In the genomic region with DNA sequence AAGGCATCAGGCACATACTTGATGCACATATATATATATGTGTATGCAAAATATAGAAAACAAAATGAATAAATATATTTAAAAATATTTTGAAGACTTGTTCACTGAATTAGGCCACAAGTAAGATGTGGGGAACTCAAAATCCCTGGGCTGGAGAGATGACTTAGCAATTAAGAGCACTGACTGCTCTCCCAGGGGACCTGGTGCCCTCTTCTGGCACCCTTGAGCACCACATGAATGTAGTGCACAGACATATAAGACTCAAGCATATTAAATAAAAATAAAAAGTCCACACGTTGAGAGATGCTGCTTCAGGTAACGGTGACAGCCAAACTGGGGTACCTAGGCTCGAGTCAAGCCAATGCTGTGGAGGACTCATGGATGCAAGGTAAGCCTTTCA, we compare ENCODE assay signal across 9 mouse cellular contexts. TPM values are rescaled to one million over a fixed set of nuclear protein-coding genes. Genes with fewer than 3 reads are reported as not detected.
DNase-seq lines count a peak whose midpoint lies in the region; ATAC-seq and TF ChIP-seq lines count a peak whose summit lies in the region.
"Had no signal": no experiment of that assay in that cellular context is flagged by ENCODE, and none has a peak within 500 bp of the region (broad histone marks: within the 10 kb centered on the region; RNA-seq: fewer than 3 reads in every experiment).

No protein-coding gene starts in this region.

- TF ChIP-seq CTCF in E14TG2a.4 (conservative IDR thresholded peaks at IDR 0.05; ENCODE audit: low read length), result peak; percentile 51

- WGBS in kidney, embryonic 16.5 days, result 62% methylated on average over 3 of the region's 3 CpGs
- WGBS in forebrain, embryonic 13.5 days, result 56% methylated on average over 3 of the region's 3 CpGs
- 51% methylated on average over 3 of the region's 3 CpGs for WGBS in heart, embryonic 11.5 days (ENCODE audit: insufficient replicate concordance)

- no peak overlapping the region for H3K27ac ChIP-seq in kidney, embryonic 16.5 days (ENCODE audit: low read length)
- H3K27ac ChIP-seq in forebrain, embryonic 13.5 days, result no peak overlapping the region
- no peak overlapping the region for H3K27ac ChIP-seq in heart, embryonic 11.5 days (ENCODE audit: low read depth, low read length)
- H3K27ac ChIP-seq: liver, embryonic 15.5 days had no signal

- H3K4me2 ChIP-seq in kidney, embryonic 16.5 days (replicated peaks; ENCODE audit: low read depth, low read length), result no peak overlapping the region
- no peak overlapping the region for H3K4me2 ChIP-seq in forebrain, embryonic 13.5 days
- no peak overlapping the region for H3K4me2 ChIP-seq in heart, embryonic 11.5 days
- H3K4me2 ChIP-seq: liver, embryonic 15.5 days had no signal

- H3K36me3 ChIP-seq in kidney, embryonic 16.5 days (ENCODE audit: insufficient read depth, low read length), result no peaks in the 10 kb centered on the region
- H3K36me3 ChIP-seq in E14TG2a.4 (ENCODE audit: insufficient read depth, low read length), result peaks cover 22% of the 10 kb centered on the region
- H3K36me3 ChIP-seq in forebrain, embryonic 13.5 days (ENCODE audit: poor library complexity, severe bottlenecking), result peaks cover 14% of the 10 kb centered on the region; the same call in 1 of the 2 replicates
- no peaks in the 10 kb centered on the region for H3K36me3 ChIP-seq in heart, embryonic 11.5 days (ENCODE audit: control insufficient read depth, insufficient read depth, low read length)

- no peaks in the 10 kb centered on the region for H3K27me3 ChIP-seq in kidney, embryonic 16.5 days (ENCODE audit: insufficient read depth, low read length)
- no peaks in the 10 kb centered on the region for H3K27me3 ChIP-seq in E14TG2a.4 (ENCODE audit: insufficient read depth, low read length)
- H3K27me3 ChIP-seq in forebrain, embryonic 13.5 days, result no peaks in the 10 kb centered on the region
- H3K27me3 ChIP-seq in heart, embryonic 11.5 days (ENCODE audit: control insufficient read depth, insufficient read depth, low read length), result no peaks in the 10 kb centered on the region
- H3K27me3 ChIP-seq: liver, embryonic 15.5 days had no signal

- no peak overlapping the region for H3K4me3 ChIP-seq in kidney, embryonic 16.5 days (ENCODE audit: low read length)
- H3K4me3 ChIP-seq in E14TG2a.4 (replicated peaks; ENCODE audit: low read length), result no peak overlapping the region
- H3K4me3 ChIP-seq in forebrain, embryonic 13.5 days, result no peak overlapping the region
- H3K4me3 ChIP-seq in heart, embryonic 11.5 days (ENCODE audit: low read depth, low read length), result no peak overlapping the region
- H3K4me3 ChIP-seq: liver, embryonic 15.5 days had no signal

- no peak for ATAC-seq in kidney, embryonic 16.5 days (ENCODE audit: low FRiP score, low TSS enrichment)
- no peak for ATAC-seq in forebrain, embryonic 13.5 days
- ATAC-seq in heart, embryonic 11.5 days (replicated peaks; ENCODE audit: insufficient number of reproducible peaks, low FRiP score, low TSS enrichment), result no peak

- no peaks in the 10 kb centered on the region for H3K9me3 ChIP-seq in kidney, embryonic 16.5 days (ENCODE audit: low read length)
- no peaks in the 10 kb centered on the region for H3K9me3 ChIP-seq in E14TG2a.4 (ENCODE audit: low read length)
- H3K9me3 ChIP-seq in forebrain, embryonic 13.5 days (replicated peaks), result no peaks in the 10 kb centered on the region
- H3K9me3 ChIP-seq in heart, embryonic 11.5 days (replicated peaks; ENCODE audit: control insufficient read depth, low read length), result no peaks in the 10 kb centered on the region
- H3K9me3 ChIP-seq: liver, embryonic 15.5 days had no signal

- H3K9ac ChIP-seq in kidney, embryonic 16.5 days (replicated peaks; ENCODE audit: low read length), result no peak overlapping the region
- no peak overlapping the region for H3K9ac ChIP-seq in forebrain, embryonic 13.5 days
- no peak overlapping the region for H3K9ac ChIP-seq in heart, embryonic 11.5 days (ENCODE audit: low read depth, low read length)
- H3K9ac ChIP-seq: liver, embryonic 15.5 days had no signal

- H3K4me1 ChIP-seq in kidney, embryonic 16.5 days (ENCODE audit: insufficient read depth, low read length), result peaks cover 10% of the 10 kb centered on the region
- peaks cover 37% of the 10 kb centered on the region for H3K4me1 ChIP-seq in E14TG2a.4 (replicated peaks; ENCODE audit: low read depth, low read length)
- H3K4me1 ChIP-seq in forebrain, embryonic 13.5 days, result peaks cover 16% of the 10 kb centered on the region
- peaks cover 8% of the 10 kb centered on the region for H3K4me1 ChIP-seq in heart, embryonic 11.5 days (ENCODE audit: control insufficient read depth, insufficient read depth, low read length)

- DNase-seq in kidney, adult 18-20 months, result peak; percentile 31
- peak; percentile 43 for DNase-seq in adrenal gland, postnatal 25 days
- peak; percentile 20 to 45 for DNase-seq in layer of hippocampus, postnatal 10 days (ENCODE audit: low spot score in 2 of 2)
- DNase-seq in telencephalon, adult 2 months (ENCODE audit: low read depth, low spot score), result peak; percentile 18

RNA-seq across cellular contexts. Expression of a gene that starts 2.4 kb away (rescaled TPM):
- polyA plus RNA-seq in kidney, embryonic 16.5 days (2015; fragmentation: Nextera tagmentation; extraction: Ambion mirVana), result 184 and 192 TPM in 2 replicates
- total RNA-seq in adrenal gland, postnatal 25 days (2021), result 42.4 and 47.8 TPM in 2 replicates
- 10 to 100 TPM; 32.4 to 41.4 TPM for total RNA-seq in layer of hippocampus, postnatal 10 days (2021)
- 123 and 134 TPM in 2 replicates for polyA plus RNA-seq in forebrain, embryonic 13.5 days (2015; fragmentation: Nextera tagmentation; extraction: Ambion mirVana)
- polyA plus RNA-seq in heart, embryonic 11.5 days (2014; fragmentation: Nextera tagmentation; extraction: Ambion mirVana), result 168 and 169 TPM in 2 replicates

RNA-seq across cellular contexts. Expression of a gene that starts 31.7 kb away (rescaled TPM):
- polyA plus RNA-seq in kidney, embryonic 16.5 days (2015; fragmentation: Nextera tagmentation; extraction: Ambion mirVana), result 33.9 and 35.2 TPM in 2 replicates
- 19.6 and 22.3 TPM in 2 replicates for total RNA-seq in adrenal gland, postnatal 25 days (2021)
- 10 to 100 TPM; 77.7 to 91.6 TPM for total RNA-seq in layer of hippocampus, postnatal 10 days (2021)
- polyA plus RNA-seq in forebrain, embryonic 13.5 days (2015; fragmentation: Nextera tagmentation; extraction: Ambion mirVana), result 39.2 and 42.5 TPM in 2 replicates
- polyA plus RNA-seq in heart, embryonic 11.5 days (2014; fragmentation: Nextera tagmentation; extraction: Ambion mirVana), result 13.6 and 14.2 TPM in 2 replicates
